Mouse (Mus musculus): ENCODE results near the gene Prr19.
"Not testable (repeated sequence)": the region's sequence is repeated elsewhere in the genome, so short reads cannot be mapped to it uniquely, and the experiment has no call there.

DNA sequence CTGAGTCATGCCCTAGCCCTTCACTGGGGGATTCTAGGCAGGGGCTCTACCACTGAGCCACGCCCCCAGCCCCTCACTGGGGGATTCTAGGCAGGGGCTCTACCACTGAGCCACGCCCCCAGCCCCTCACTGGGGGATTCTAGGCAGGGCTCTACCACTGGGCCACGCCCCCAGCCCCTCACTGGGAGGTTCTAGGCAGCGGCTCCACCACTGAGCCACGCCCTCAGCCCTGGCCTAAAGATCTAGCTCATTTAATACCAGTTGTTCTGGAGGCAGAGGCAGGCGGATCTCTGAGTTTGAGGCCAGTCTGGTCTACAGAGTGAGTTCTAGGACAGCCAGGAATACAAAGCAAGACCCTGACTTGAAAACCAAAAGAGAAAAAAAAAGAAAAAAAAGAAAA lies 24.2 kb downstream of the Prr19 start:
- TF ChIP-seq CTCF (IDR thresholded peaks at IDR 0.05; ENCODE audit: low read depth, low read length); POLR2A (IDR thresholded peaks at IDR 0.05; ENCODE audit: insufficient read depth, low read length); EP300 (IDR thresholded peaks at IDR 0.05; ENCODE audit: insufficient read depth, low read depth, low read length): not testable (repeated sequence)

All from ES-Bruce4 (cell line).